Mouse (Mus musculus) heart, postnatal 14 days (tissue): ENCODE measurements at regions not wholly inside any gene's neighbourhood (a gene's known extent, or its start where the extent isn't known, plus 50 kb on each side); places are given as distances from the start of the nearest gene placed in this dataset.

Experiments
- DNase-seq, 2 experiments: peaks; one replicate each; pipeline ENCODE4 v3.0.0; 2021 to 2022
- intact Hi-C: fragments of 180-260 bp; cut with DNase I; formaldehyde crosslinking; loops from one replicate; pipeline ENCODE4 v1.15.1; 2025

DNA sequence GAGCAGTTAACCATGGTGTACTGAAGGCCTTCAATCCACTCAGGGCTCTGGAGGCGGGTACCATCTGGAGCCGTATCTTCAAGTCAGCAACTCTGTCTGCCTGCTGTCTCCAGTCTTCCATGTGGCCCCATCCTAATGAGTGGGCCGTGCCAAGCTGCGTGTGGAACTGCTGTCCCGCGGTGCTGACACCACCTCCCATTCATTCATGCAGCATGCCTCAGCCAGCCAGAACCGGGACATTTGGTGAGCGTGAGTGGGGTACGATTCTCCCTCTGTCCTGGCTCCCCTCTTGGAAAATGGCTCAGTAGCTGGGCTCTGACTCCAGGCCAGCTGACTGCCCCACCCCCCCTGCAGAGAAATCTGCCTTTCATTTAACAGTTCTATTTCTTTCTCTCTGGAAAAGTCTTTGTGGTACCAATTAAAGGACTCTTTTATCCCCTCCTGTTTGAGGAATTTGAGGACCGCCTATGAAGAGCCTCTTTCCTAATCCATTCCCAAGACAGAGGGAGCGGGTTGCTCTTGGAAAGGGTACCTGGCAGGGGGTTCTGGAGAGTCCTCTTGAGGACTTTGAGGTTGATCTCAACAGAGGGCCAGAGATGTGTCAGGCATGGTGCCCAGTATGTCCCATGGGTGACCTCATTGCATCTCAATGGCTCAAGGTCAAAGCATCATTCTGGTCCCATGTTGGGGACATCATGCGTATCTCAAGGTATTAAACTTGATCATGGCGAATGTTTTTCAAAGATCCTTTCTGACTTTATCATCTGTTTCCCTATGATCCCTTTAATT lies 55.5 kb upstream of the Brd7 start:
- intact Hi-C loops, result no loop called here
- no peak for DNase-seq

DNA sequence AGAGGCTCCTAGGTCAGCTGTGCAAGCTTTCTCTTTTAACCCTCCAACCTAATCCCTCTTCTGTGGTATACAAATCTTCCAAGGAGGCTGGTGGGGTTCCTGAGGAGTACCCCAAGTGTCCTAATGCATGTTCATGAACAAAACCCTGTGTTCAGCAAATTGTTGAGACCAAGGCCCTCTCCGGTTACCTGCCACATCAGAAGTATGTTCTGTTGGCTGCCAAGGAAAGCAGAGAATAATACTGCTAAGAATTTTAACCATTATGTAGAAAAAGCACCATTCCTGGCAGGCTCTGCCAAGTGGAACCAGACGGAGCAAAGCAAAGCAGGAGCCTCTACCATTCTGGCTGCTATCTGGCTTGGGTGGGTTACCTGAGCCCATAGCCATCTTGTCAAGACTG lies 61.3 kb upstream of the Brd7 start:
- DNase-seq, result no peak
- intact Hi-C loops, result no loop called here

- intact Hi-C loops, result no loop called here
Measured at GRCm38 (mm10) chr8:88428560-88428959, 66.6 kb upstream of the Brd7 start.

DNA sequence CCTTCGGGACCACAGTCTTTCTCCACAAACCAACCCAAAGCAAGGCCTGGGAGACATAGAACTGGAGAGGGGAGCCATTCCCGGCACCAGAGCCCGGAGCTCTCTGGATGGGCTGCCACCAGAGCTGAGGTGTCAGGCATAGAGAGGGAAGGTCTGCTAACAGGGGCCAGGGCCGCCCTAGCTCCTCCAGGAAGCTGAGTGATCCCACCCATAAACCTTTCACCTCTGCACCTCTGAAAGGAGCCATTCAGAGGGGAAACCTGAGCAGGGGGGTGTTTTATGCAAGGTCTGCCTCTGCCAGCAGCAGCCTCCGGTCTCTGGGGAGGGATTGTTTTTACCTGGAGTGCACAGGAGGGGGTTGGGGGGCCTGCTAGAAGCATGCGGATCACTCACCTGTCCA lies 69.4 kb upstream of the Brd7 start:
- intact Hi-C loops, result no loop called here
- DNase-seq, result no peak

More at GRCm38 (mm10) chr8:88428560-88428959, 66.6 kb upstream of the Brd7 start:
- no peak for DNase-seq

GRCm38 (mm10) chr8:88435686-88436085 lies 73.7 kb upstream of the Brd7 start:
- no peak for DNase-seq
- intact Hi-C loops, result no loop called here

DNA sequence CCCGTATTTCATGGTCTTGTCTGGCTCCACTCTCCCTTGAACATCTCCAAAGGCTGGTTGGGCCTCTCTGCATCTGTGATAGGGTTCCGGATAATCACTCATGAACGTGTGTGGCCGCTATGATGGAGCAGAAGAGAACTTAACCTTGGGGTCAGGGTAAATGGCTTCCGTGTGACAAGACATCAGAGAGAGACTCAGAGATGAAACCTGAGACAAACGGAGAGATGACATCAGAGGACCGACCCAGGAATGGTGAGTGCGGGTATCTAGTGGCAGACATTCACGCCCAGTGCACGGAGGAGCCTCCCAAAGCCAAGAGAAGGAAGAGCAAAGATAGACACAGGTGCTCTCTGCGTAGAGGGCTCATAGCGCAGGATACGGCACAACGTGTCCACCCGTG lies 78.2 kb upstream of the Brd7 start:
- DNase-seq, result no peak
- intact Hi-C loops, result no loop called here

DNA sequence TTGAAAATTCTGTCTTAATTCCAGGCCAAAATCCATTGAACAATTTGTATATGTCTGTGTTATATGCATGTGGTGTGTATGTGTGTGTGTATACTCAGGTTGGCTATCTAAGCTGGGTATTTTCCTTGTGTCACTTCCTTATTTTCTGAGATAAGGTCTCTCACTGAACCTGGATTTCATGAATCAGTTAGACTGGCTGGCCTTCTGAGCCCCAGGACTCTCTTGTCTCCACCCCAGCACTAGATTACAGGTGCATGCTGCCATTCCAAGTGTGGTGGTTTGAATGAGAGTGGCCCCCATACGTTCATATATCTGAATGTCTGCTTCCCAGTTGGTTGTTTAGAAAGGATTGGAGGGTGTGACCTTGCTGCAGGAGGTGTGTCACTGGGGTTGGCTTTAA lies 77.8 kb upstream of the Nkd1 start:
- DNase-seq, result no peak
- intact Hi-C loops, result no loop called here

DNA sequence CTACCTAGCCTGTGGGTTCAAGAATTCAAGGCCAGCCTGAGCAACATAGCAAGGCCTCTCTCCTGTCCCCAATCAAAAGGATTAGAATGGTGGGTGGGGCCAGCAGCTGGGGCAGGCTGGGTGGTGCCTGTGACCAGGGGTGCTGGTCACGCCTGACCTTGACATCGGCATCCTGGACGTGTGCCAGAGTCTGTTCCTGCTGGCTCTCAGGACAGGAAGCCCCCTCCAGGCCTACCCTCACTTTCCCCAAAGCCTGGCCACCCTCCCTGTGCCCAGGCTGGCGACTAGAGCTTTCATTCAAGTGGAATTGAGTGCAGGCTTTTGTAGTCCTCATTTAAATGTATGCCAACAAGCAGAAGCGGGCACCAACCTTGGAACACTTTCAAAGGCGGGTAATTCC lies 73.7 kb upstream of the Nkd1 start:
- no peak for DNase-seq
- intact Hi-C loops, result no loop called here

- intact Hi-C loops, result no loop called here
- DNase-seq, result no peak
Measured at GRCm38 (mm10) chr8:88447844-88448535, 73.2 kb upstream of the Nkd1 start.

DNA sequence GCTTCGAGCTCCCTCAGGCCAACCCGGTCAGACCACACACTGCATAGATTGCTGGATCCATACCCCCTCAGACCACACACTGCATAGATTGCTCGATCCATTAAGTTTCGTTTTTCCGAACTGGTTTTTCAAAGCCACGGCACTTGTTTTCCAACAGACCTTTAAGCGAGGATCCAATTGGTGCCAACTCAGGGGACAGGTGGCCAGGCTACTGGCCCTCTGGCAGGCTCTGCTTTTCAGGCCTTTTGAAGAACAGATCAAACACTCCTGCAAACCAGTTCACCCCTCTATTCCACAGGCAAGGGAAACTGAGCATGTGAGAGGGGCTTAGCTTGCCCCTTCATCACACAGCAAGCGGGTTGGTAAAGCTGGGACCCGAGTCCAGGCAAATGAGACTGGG lies 72.2 kb upstream of the Nkd1 start:
- intact Hi-C loops, result no loop called here
- no peak for DNase-seq

- intact Hi-C loops, result no loop called here
- no peak for DNase-seq
Measured at GRCm38 (mm10) chr8:88449534-88449933, 71.6 kb upstream of the Nkd1 start.

DNA sequence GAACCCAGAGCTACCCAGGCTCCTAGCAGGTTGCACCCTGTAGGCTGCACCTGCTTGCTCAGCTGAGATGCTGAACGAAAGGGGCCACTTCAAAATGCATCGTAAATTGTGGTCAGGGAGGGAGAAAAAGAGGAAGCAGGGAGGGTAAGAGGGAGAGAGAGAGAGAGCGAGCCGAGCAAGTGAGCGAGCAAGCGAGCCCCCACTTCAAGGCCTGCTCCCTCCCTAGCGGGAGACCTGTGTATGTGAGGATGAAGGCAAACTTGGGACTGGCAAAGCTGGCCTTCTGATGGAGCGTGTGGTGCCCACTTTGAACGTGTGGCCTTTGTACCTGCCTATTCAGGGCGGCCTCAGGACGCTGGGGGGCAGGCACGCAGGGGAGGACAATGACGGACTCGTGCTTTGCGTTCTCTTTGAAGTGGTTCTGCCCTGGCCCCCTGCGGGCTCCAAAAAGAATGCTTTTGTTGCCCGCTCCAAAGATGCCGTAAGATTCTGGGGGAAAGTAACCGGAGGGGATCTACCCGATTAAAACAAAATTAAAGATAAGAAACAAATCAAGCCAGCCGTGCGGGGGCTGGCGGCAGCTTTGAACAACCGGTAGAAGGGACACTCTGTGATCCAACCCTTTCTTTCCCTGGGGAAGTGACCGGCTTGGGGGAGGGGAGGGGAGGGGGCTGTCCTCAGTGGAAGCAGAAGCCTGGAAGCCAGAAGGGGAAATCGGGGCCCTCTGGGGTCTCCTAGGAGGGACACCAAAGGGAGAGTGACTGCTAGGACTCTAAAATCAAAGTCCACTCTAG lies 70.1 kb upstream of the Nkd1 start:
- no peak for DNase-seq
- intact Hi-C loops, result loop anchor here (5.0 kb wide), 1 partner anchor 89 kb away; the partner anchor contains the start of gene Brd7

DNA sequence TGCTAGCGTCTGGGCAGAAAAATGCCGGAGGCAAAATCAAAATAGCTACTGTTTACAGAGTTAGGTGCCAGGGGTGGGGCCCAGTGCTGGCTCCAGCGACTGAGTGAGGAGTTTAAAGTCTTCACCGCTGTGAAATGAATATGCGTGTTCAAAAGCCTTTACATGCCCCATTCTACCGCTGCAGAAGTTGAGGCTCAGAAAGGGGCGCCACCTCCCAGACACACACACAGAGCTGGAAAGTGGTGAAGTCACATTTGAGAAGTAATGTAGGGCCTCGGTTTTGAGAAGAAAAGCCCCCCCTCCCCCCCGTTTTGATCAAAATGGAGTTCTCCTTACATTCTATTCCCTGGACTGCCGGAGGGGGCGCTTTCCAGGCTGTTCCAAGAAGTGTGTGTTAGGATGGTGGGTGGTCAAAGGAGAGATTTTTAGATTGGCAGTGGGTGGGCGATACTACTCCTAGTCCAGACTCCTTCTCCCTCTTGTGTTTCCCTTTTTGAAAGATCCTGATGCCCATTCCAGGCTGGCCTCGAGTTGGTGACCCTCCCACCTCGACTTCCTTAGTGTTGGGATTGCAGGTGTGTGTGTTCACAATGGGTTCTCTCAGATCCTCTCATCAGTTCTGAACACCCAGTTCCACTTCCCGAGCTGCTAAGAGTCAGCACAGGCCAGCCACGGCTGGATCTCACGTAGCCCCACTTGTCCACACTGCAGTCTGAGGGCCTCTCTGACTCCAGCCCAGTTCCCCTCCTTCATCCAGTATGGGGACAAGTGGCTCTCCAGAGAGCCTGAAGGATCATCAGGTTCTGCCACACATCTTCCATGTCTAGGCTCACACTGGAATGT lies 69.3 kb upstream of the Nkd1 start:
- no peak for DNase-seq
- intact Hi-C loops, result loop anchor here (5.0 kb wide), 1 partner anchor 90 kb away; the partner anchor contains the start of gene Brd7

- intact Hi-C loops, result loop anchor here (5.0 kb wide), 1 partner anchor 90 kb away; the partner anchor contains the start of gene Brd7
- DNase-seq, result no peak
Measured at GRCm38 (mm10) chr8:88452501-88452847, 68.7 kb upstream of the Nkd1 start.

DNA sequence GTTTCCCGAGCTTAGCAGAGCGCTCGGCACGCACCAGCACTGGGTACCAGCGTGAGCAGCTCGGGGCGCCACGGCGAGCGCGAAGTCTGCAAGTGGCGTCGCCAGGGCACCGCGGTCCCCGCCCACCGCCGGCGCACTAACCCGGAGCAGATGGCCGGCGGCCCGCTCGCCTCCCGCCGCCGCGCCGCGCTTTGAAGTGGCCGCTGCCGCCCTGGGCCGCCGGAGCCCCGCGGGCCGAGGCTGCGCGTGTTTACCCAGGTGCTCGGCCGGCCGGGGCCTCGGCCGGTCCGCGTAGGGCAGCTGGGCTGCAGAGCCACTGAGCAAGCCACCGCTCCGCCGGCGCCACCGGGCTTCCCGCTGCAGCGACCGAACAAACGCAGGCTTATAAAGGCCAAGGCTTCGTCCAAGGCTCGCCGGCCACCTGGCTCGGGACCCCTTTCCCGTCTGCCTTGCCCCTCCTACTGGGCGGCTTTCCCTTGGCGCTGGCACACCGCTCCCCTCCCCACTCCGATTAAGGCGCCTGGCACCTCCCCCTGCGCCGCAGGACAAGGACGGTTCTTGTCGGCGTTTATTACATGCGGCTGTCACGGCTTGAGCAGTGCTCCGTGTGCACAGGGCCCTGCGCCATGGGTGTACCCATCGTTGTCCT lies 67.0 kb upstream of the Nkd1 start:
- intact Hi-C loops, result loop anchor here (5.0 kb wide), 1 partner anchor 92 kb away; the partner anchor contains the start of gene Brd7
- peak; percentile 37 to 61 for DNase-seq

DNA sequence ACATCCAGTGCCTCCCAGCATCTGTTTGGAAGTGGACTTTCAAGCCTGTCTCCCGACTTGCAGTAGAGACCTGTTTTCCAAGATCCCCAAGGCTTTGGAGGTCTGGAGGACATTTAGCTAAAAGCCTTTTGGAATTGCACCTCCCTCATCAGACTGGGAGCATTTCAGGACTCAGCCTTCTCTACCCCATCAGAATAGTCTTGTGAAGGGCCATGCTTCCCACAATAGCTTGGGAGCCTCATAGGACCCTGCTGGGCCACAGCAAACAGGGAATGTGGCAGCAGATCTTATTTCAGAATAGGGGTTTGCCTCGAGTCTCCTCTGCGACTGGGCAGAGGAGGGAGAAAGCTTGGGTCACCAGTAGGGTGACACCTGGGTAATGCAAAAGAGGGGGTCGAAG lies 66.2 kb upstream of the Nkd1 start:
- intact Hi-C loops, result loop anchor here (5.0 kb wide), 1 partner anchor 93 kb away; the partner anchor contains the start of gene Brd7

DNA sequence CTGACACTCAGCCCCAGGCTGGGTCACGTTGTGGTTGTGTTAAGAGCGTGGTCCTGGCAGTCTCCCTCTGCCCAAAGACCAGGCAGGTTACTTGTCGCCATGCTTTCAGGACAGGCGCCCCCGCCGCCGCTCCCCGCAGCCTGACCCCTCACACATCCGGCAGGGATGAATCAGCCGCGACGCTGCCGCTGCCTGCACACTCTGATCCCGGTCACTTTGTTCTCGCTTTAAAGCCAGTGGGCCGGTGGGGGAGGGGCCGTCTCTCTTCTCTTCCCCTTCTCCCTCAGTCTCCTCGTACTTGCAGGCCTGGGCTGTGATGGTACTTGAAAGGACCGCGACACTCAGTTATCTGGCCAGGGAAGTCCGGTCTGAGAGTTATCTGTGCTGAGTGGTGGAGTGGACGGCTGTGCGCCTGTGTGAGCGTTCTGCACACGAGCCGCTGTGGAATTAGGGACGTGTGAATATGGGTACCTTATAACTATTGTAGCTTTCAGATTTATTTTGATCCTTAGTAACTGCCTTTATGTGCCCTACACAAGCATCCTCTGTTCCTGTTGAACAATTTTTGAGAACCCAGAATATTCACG lies 65.6 kb upstream of the Nkd1 start:
- intact Hi-C loops, result no loop called here
- no peak for DNase-seq

More for the DNA sequence above, 66.2 kb upstream of the Nkd1 start:
- no peak for DNase-seq

GRCm38 (mm10) chr8:88459197-88459596 lies 62.0 kb upstream of the Nkd1 start:
- intact Hi-C loops, result no loop called here
- DNase-seq, result no peak

GRCm38 (mm10) chr8:88467756-88468155 lies 53.4 kb upstream of the Nkd1 start:
- intact Hi-C loops, result no loop called here

More at GRCm38 (mm10) chr8:88467756-88468155, 53.4 kb upstream of the Nkd1 start:
- DNase-seq, result no peak
